Mouse (Mus musculus) testis, adult 2 months (tissue): ENCODE measurements around the gene Ccdc148.

Experiments used
- CTCF ChIP-seq: fragments of 200-500 bp; IDR thresholded peaks from 2 replicates; pipeline ENCODE4 v1.5.1; 2012; ENCODE audit warnings: low read depth, mild to moderate bottlenecking, inconsistent platforms, low read length, moderate library complexity; ENCODE audit not compliant: control insufficient read depth, insufficient read depth, insufficient replicate concordance
- POLR2A ChIP-seq: fragments of 200-500 bp; IDR thresholded peaks from 2 replicates; pipeline ENCODE4 v1.6.1; 2012; ENCODE audit warnings: low read depth, mild to moderate bottlenecking, inconsistent platforms, low read length, moderate library complexity; ENCODE audit not compliant: control insufficient read depth

DNA sequence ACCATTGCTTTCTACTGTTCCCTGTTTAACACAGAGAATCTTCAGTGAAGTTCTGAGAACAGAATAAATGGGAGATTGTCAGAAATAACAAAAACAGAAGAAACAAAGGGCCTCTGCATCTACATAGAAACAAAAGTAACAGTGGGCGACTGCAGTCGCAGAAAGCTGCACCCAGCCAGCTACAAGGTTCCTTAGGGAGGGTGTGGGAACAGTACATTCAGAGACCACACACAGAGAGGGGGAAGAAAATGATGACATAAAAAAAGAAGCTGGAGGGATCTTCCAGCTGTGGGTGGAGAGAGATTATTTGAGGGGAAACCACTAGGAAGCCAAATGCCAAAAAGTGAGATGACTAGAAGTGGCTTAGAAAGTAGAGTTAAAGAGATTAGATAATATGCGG lies 280.6 kb downstream of the Ccdc148 start:
- no peak for TF ChIP-seq POLR2A
- no peak for TF ChIP-seq CTCF
